ENCODE assay signal across 8 mouse cellular contexts in genomic region chr6:72355066-72355911, GRCm38 (mm10). TPM values are rescaled to one million over a fixed set of nuclear protein-coding genes. Genes with fewer than 3 reads are reported as not detected.
DNase-seq lines count a peak whose midpoint lies in the region; ATAC-seq lines count a peak whose summit lies in the region.

TSS of gene Tmem150a (plus strand) at chr6:72355447.

- H3K4me2 ChIP-seq in hindbrain, embryonic 12.5 days (replicated peaks): peak within 1 kb of the TSS; percentile 97

- peak within 1 kb of the TSS; percentile 59 for H3K4me3 ChIP-seq in hindbrain, embryonic 12.5 days

- DNase-seq in NIH3T3 (ENCODE audit: low read depth): peak; percentile 90
- DNase-seq in cerebellum, adult 9-11 months: peak; percentile 78
- peak; percentile 52 to 61 for DNase-seq in frontal cortex, postnatal 25 days (ENCODE audit: low spot score in 2 of 2)
- DNase-seq in layer of hippocampus, postnatal 25 days (ENCODE audit: extremely low spot score in 1 of 2, low spot score in 1 of 2): peak; percentile 62 to 65
- peak; percentile 90 for DNase-seq in lung, postnatal 36 days
- peak; percentile 89 for DNase-seq in retina, postnatal 1 day
- DNase-seq in urinary bladder, adult 2 months (ENCODE audit: low spot score): peak; percentile 73

- peak within 1 kb of the TSS; percentile 23; the same call in 1 of the 2 replicates for H3K27ac ChIP-seq in hindbrain, embryonic 12.5 days

- H3K9ac ChIP-seq in hindbrain, embryonic 12.5 days: peak within 1 kb of the TSS; percentile 78

- H3K27me3 ChIP-seq in hindbrain, embryonic 12.5 days: no peaks in the 10 kb centered on the region; the same call in 1 of the 2 replicates

- WGBS in hindbrain, embryonic 12.5 days: under 1% methylated on average over 71 of the region's 71 CpGs

- H3K36me3 ChIP-seq in hindbrain, embryonic 12.5 days: peaks cover 30% of the 10 kb centered on the region

- peaks cover 20% of the 10 kb centered on the region for H3K4me1 ChIP-seq in hindbrain, embryonic 12.5 days

- ATAC-seq in hindbrain, embryonic 12.5 days (ENCODE audit: low FRiP score): peak; percentile 87

- H3K9me3 ChIP-seq in hindbrain, embryonic 12.5 days (replicated peaks): no peaks in the 10 kb centered on the region

RNA-seq across cellular contexts. Expression of gene Tmem150a, which starts in this region (rescaled TPM):
- polyA plus RNA-seq in hindbrain, embryonic 12.5 days (2016; fragmentation: Nextera tagmentation; extraction: Ambion mirVana): 8.5 and 10.0 TPM in 2 replicates
- total RNA-seq in layer of hippocampus, postnatal 25 days (2021): 10 to 100 TPM in 1 of 2 experiments, 1 to 10 TPM in 1; 8.5 to 11.9 TPM
- 26.6 and 27.0 TPM in 2 replicates for polyA plus RNA-seq in urinary bladder, adult 2 months (2012; rRNA removed)

Comparison
In these comparisons a context has a peak if more than half of its experiments do, and no peak if none do; other contexts are left out.
1. Peak in every context shown above with its lines: DNase-seq, ATAC-seq, H3K4me3 ChIP-seq and H3K27ac ChIP-seq.